Mouse (Mus musculus): ENCODE measurements at regions not wholly inside any gene's neighbourhood (a gene's known extent, or its start where the extent isn't known, plus 50 kb on each side); places are given as distances from the start of the nearest gene placed in this dataset.
"Not testable (repeated sequence)": the region's sequence is repeated elsewhere in the genome, so short reads cannot be mapped to it uniquely, and the experiment has no call there.

DNA sequence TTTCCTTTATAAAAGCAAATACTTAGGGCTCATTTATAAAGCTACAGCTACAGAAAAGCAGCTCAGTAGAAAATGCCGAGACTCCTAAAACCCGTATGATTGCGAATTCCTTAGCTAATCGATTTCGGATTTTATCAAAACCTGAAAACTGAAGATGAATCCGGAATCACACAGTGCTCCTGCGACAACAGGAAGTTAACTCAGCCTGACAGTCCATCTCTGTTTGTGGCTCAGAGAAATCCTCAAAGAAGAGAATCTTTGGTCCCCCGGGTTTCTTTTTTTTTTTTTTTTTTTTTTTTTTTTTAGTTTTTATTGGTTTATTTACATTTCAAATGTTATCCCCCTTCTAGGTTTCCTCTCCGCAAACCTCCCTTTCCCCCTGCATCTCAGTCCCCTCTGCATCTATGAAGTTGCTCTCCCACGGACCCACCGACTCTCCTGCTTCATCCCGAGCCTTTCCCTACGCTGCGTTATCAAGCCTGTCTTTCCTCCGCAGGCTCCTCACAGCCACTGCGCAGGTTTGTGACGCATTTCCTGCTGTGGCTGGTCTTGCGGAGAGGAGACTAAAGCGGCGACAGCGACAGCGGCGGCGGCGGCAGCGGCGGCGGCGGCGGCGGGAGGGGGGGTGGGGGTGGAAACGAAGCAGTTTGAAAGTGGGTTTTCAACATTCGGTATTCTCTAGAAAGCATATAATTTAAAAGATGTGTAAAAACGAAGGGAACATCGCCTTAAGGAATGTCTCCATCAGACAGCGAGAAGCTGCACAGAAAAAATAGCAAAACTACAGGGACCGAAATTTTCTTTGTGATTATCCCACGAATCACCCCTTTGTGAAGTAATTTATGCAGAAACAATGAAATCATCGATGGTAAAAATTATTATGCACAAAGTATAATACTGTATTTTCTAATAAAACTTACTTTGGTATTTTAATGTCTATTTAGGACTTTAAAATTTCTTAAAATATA, 352.3 kb upstream of the Snrpn start:
- peak; percentile 39 for DNase-seq (ENCODE audit: low spot score)

DNA sequence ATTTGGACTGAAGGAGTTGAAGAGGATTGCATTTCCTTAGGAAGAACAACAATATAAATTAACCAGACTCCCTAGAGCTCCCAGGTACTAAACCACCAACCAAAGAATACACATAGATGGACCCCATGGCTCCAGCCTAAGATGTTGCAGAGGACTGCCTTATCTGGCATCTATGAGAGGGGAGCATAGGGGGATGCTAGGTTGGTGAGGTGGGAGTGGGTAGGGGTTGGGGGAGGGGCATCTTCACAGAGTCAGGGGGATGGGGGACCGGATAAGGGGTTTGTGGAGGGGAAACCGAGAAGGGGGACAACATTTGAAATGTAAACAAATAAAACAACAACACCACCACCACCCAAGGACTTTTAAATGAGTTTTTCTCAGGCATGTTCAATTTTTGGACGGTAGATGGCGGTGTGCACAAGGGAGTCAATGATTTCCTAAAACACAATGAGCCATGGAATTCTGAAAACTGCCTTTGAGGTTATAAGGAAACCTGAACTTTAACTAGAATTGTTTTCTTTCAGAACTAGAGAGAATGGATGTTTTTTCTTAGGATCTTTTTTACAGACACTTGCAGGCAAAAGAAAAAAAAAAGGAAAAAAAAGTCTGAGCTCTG, 347.9 kb upstream of the Snrpn start:
- DNase-seq (ENCODE audit: low spot score), result peak; percentile 53

DNA sequence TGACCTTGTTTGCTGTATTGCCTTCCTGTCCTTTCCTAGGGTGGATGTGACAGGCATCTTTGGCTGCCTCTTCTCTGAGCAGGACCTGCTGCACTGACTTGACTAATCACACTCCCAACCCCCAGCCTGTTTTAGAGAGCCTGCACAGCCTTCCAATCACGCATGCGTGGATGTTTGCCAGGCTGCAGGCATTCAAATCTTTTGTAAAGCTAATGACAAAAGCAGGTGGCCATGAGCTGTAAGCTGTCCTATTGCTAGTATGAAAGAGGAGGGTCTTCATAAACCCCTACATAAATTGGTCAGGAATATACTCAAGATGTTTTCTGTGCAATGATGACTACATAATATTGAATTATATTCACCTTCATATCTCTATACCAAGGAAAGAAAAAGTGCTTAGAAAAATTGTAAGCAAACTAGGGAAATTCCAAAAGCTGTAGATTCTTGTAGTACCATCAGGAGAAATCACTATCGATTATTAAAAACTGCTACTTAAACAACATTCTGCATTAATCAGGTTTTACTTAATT, 310.1 kb upstream of the Snrpn start:
- DNase-seq (ENCODE audit: low spot score), result not testable (repeated sequence)

DNA sequence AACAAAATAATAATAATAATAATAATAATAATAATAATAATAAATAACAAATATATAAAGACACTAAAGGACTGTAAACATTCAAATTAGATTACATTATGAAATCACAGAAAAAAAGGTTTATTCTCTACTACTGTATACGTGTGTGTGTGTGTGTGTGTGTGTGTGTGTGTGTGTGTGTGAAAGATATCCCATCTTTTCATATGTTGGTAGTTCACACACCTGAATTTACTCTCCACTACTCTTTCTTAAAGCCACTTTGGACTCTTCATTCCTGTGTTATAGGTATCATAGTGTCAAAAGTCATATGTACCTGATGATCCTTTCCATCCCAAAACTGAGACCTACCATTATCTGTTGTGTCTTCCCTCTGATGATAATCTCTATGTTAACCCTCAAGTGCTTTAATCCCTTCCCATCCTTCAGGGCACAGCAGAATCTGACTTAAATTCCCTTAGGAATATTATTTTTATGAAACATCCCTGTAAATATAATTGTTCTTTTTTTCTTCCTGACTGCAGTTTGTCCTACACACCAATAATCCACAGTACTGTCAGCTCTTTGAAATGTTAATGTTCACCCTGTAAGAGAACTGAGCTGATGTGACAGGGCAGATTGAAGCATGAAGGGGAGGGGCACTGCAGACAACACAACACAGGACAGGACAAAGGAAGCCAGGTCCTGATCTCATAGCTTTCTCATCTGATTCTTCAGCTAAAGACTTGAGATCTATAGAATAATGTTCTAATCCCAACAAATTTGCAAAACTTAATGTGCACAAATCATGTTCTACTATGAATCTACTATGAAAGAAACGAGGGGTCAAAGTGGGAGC, 309.4 kb upstream of the Snrpn start:
- peak; percentile 5 for DNase-seq (ENCODE audit: low spot score)

DNA sequence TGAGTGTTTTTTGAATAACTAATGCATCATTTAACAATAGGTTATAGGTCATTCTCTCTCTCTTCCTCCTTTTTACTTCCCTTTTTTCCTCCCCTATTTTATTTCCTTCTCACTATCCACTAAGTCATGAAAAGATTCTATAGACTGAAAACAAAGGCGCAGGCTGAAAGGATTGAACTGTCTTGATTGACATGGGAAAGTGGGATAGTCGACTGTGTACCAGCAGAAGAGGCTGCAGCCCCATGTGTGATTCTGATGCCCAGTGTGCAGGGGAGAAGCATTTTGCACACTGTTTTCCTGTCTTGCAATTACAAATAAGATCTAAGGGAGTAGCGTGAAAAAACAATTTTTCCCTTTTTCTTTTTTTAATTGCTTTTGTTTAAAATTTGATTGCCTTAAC, 298.8 kb upstream of the Snrpn start:
- no peak for DNase-seq (ENCODE audit: low spot score)

DNA sequence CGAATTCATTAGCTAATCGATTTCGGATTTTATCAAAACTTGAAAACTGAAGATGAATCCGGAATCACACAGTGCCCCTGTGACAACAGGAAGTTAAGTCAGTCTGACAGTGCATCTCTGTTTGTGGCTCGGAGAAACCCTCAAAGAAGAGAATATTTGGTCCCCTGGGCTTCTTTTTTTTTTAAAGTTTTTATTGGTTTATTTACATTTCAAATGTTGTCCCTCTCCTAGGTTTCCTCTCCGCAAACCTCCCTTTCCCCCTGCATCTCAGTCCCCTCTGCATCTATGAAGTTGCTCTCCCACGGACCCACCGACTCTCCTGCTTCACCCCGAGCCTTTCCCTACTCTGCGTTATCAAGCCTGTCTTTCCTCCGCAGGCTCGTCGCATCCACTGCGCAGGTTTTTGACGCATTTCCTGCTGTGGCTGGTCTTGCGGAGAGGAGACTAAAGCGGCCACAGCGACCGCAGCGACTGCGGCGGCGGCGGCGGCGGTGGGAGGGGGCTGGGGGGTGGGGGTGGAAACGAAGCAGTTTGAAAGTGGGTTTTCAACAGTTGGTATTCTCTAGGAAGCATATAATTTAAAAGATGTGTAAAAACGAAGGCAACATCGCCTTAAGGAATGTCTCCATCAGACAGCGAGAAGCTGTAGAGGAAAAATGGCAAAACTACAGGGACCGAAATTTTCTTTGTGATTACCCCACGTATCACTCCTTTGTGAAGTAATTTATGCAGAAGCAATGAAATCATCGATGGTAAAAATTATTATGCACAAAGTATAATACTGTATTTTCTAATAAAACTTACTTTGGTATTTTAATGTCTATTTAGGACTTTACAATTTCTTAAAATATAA, 251.2 kb upstream of the Snrpn start:
- DNase-seq (ENCODE audit: low spot score), result peak; percentile 79

DNA sequence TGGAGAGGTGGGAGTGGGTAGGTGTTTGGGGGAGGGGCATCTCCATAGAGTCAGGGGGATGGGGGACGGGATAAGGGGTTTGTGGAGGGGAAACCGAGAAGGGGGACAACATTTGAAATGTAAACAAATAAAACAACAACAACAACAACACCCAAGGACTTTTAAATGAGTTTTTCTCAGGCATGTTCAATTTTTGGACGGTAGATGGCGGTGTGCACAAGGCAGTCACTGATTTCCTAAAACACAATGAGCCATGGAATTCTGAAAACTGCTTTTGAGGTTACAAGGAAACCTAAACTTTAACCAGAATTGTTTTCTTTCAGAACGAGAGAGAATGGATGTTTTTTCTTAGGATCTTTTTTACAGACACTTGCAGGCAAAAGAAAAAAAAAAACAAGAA, 246.9 kb upstream of the Snrpn start:
- DNase-seq (ENCODE audit: low spot score), result peak; percentile 47

DNA sequence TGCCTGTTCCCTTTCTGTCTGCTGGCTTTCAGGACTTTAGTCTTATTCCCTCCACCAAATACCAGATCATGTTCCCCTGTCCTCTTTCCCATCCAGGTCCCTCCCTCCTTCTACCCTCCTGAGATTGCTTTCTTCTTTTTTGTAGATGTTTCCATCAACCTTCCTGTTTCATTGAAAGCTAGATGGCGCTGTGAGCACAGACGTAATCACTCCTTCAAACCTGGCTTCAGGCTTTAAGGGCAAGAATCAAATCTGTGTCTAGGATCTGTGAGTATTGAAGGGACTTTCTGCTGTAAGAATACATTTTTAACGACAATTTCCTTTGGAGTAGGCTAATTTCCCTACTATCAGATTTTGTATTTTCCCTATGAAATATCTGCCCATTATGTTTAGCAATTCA, 234.0 kb upstream of the Snrpn start:
- not testable (repeated sequence) for DNase-seq (ENCODE audit: low spot score)

DNA sequence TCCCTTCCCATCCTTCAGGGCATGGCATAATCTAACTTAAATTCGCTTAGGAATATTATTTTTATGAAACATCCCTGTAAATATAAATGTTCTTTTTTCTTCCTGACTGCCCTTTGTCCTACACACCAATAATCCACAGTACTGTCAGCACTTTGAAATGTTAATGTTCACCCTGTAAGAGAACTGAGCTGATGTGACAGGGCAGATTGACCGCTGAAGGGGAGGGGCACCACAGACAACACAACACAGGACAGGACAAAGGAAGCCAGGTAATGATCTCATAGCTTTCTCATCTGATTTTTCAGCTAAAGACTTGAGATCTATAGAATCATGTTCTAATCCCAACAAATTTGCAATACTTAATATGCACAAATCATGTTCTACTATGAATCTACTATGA, 212.2 kb upstream of the Snrpn start:
- DNase-seq (ENCODE audit: low spot score), result not testable (repeated sequence)

Data from retina, embryonic 14.5 days (tissue).